Mouse (Mus musculus) skeletal muscle tissue, adult 2 months (tissue): ENCODE results near the gene Cnpy1.

Experiments
- DNase-seq: peaks from one replicate; pipeline ENCODE4 v3.0.0-alpha.2; 2012; ENCODE audit warnings: low read depth, low spot score

The Cnpy1 gene

DNA sequence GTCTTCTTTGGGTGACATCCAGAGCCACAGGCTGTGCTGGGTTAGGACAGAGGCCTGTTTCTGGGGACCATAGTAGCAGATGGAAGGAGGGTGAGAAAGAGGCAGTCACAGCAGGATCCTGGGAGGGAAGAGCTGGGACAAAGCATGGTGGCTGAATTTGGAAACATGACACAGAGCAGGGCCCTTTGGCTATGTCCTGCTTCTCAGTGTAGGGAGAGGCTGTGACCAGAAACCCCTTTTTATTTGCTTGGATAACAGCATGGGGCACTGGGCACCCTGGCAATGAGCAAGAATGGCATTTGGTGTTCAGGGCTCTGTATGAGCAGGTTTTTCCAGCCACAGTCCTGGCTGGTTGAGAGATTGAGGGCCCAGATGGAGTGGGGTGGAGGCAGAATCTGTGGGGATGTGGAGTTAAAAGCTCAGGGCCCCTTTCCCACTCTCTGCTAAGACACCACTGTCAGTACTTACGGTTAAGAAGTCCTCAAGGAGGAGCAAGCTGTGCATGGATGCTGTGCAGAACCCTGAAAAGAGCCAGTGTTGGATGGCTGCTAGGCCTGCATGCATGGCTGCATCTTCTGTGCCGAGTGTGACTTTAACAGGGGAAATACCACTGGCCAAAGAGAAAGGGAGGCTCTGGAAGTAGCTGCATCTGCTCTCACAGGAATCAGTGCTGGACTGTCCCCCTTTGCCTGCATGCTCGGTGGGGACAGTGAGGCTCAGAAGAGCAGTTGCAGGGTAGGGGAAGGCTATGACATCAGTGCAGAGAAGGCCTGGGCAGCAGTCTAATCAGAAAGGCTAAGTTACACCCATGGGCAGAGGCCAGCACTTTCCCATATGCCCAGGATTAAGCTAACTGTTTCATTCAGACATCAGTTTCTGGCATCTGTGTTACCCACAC is 54.2 kb downstream of the Cnpy1 start:
- no peak for DNase-seq

GRCm38 (mm10) chr5:28179237-28179790 is 66.3 kb downstream of the Cnpy1 start:
- DNase-seq: no peak

DNA sequence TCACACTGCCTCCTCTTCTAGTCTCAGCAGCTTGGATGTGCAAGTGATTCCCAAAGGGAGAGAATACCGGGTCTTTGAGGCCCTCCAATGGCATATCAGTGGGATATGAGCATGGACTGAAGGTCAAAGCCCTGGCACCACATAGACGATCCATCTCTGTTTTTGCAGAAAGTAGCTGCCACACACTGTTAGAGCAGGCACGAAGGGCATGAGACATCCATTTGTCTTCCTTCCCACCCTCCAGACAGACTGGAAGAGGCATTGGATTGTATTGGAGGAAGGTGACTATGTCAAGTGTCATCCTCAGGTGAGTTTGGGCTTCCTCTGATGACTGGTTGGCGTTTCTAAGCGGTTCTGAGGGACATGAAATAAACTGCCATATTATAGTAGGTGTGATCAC is 67.3 kb downstream of the Cnpy1 start:
- no peak for DNase-seq

DNA sequence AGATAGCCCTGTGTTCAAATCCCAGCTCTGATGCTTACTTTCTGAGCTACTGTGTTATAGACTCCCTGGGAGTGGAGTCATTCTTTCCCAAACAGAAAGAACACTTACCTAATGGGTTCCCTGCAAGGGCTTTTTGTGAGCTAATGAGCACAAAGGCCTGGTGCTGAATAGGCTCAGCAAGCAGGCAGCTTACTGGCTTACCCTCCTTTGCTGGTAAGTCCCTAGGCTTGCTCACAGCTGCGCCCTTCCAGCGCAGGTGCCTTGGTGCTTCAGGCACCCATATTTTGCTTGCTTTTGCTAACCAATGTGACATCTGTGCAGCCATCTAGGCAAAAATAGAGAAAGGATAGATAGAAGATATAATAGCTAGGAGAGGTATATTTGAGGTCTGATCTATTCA is 69.0 kb downstream of the Cnpy1 start:
- DNase-seq: no peak

DNA sequence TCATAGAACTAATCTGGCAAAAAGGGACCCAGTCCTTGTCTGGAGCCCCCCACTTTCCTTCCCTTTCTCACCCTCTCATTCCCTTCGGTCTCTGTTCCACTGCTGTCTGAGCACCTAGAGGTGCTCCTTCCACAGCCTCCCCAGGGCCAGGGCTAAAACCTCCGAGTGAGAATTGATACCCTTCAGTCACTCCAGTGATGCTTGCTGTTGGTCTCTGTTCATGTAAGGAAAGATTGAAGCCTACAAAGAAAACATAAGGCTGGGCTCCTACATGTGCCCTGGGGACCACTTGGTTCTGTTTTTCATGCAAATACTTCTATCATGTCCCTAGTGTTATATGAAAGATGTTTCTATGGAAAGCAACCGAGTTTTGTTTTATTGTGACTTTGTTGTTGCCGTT is 69.6 kb downstream of the Cnpy1 start:
- no peak for DNase-seq

DNA sequence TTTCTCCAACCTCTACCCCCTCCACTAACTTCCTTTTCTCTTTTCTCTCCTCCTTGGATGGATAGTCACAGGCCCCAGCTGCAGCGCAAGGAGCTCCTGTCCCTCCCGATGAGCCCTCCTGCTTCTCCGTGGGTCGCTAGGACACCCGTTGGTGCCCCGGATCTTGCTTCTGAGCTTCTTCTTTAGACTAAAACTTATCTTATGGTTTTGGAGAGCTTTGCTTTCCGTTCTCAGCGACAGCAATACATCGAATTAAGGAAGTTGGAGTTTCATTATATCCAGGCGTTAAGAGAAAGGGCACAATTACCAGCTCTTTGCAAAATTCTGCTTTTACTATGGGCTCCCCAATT is 70.1 kb downstream of the Cnpy1 start:
- no peak for DNase-seq

DNA sequence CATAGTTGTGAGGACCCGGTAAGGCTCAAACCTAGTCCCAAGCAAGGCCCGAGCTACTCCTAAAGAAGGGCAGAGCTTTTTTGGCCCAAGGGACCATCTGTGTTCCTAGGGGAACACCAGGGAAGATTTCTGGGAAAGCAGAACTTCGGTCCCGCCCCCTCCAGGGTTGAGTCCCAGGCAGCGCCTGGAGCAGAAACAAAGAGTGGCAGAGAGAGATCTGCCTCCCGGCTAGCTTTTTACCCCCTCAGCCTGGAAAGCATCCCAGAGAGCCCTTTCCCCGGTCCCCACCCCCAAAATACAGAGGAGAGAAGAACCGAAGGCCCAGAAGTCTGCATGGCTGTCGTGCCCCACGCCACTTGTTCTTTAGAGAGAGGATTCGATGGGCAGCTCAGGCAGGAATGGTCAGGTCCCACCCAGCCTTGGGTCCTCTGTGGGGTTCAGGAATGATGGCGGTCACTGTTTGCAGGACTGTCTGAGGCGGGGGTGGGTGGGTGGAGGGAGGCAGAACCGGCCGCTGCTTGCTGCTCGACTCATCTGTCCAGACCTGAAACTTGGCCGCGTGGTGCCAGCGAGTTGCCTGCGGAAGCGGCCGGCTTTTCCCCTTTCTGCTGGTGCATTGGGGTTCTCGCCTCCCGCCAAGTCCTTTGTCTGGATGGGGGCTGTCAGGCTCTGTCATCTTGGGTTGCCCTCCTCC is 70.6 kb downstream of the Cnpy1 start:
- no peak for DNase-seq

- DNase-seq: no peak
Observed at GRCm38 (mm10) chr5:28174086-28174485, 71.5 kb downstream of the Cnpy1 start.

DNA sequence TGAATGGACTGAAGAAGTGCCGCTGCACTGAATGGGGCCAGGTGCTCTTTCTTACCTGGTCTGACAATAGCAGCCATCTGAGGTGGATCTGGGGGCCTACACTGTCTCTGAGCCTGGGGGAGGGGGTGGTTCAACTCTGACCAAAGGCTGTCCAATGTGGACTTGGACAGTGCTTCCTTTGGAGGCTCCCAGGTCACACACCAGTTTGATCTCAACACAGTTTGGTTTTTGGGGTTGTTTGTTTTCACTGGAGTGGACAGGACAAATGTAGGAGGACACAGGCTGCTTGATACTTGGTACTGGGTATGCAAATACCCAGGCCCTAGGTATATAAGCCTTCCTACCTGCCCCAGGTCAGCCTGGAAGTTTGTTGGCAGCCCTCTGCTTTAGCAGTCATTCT is 71.9 kb downstream of the Cnpy1 start:
- DNase-seq: no peak

- no peak for DNase-seq
Observed at GRCm38 (mm10) chr5:28172921-28173670, 72.5 kb downstream of the Cnpy1 start.

DNA sequence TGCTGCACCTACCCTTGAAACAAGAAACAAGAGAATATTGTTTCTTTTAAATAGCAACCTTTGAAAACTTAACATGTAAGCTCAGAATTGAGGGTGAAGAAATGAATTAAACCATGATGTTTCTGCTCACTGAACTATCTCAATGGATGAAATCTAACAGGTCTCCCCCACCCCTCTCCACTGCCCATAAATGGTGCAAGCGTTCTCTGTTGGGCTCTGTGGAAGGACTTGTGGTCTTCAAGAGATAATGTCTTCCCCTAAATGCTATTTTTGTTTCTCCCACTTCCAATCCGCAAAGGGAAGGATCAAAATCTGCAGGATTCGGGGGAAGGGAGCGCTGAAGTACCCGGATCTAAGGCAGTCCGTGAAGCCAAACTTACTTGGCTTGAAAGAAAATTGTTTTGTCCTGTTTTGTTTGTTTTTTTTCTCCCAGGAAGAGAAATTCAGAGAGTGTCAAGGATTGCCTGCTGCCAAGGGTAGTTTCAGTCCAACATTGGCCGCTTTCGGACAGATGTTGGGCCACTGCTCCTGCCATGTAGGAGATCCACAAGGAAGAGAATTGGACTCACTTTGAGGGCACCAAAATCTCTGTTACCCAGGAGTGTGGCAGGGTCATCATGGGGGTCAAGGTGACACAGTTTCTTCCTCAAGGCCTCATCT is 73.2 kb downstream of the Cnpy1 start:
- no peak for DNase-seq

DNA sequence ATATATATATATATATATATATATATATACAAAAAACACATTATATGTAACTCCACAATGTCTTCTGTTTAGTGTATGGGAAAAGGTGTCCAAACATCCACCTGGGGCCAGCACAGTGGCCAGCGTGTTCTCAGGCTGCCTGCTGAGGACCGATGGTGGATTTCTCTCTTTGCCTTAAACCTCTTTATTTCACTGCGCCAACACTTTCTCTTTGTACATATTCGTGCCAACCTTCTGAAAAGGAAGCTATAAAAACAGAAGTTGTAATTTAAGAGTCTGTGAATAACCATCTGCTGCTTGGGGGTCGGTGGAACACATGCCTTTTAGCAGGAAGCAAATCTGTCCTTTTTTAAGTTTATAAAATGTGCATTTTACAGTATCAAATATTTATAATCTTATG is 73.9 kb downstream of the Cnpy1 start:
- no peak for DNase-seq

GRCm38 (mm10) chr5:28170892-28171291 is 74.7 kb downstream of the Cnpy1 start:
- DNase-seq: no peak

- no peak for DNase-seq
Observed at GRCm38 (mm10) chr5:28170081-28170480, 75.5 kb downstream of the Cnpy1 start.

DNA sequence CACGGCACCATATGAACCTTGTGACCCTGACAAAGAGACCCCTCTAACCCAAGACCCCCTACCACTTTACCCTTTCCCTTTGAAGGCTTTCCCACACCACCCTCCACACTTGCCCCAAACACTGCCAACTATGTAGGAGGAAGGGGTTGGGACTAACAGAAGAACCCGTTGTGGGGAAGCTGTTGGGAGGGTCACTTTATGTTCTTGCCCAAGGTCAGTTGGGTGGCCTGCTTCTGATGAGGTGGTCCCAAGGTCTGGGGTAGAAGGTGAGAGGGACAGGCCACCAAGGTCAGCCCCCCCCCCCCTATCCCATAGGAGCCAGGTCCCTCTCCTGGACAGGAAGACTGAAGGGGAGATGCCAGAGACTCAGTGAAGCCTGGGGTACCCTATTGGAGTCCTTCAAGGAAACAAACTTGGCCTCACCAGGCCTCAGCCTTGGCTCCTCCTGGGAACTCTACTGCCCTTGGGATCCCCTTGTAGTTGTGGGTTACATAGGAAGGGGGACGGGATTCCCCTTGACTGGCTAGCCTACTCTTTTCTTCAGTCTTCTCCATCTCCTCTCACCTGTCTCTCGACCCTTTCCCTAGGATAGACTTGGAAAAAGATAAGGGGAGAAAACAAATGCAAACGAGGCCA is 76.3 kb downstream of the Cnpy1 start:
- no peak for DNase-seq

DNA sequence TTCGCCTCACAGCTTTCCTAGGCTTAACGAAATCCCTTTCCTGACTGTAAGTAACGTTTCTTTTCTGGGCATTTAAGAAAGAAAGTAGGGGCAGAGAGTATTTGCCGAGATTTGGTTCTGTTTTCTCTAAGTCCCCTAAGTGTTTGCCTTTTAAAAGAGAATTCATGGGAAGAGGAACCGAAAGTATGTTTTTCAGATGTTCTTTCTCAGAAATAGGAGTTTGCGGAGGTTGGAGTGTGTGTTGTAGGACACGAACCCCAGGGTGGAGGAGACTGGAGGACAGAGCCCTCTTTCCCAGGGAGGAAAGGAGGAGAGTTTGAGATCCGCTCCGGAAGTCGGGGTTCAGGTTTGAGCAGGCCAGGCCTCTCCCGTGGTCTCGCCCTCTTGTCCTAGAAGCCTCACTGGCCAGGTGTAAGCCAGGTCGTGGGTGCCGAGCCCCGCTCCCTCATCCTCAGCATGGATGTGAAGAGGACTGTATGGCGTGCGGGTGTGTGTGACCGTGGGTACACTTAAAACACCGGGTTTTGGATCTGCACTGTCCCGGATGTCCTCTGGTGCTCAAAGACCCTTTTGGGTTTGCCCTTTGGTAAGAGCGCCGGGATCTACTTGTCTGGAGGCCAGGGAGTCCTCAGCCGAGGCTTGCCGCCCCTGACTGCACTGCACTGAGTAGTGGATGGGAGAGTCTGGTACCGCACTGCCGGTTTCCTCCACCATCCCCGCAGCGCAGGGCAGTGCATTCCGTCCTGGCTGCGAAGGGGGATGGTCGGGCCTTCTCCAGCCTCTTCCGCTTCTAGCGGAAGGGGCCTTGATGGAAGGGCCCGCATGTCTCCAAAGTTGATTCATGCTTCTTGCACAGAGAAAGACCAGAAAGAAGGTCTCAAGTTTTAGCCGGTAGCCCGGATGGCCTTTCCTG is 77.1 kb downstream of the Cnpy1 start:
- no peak for DNase-seq

DNA sequence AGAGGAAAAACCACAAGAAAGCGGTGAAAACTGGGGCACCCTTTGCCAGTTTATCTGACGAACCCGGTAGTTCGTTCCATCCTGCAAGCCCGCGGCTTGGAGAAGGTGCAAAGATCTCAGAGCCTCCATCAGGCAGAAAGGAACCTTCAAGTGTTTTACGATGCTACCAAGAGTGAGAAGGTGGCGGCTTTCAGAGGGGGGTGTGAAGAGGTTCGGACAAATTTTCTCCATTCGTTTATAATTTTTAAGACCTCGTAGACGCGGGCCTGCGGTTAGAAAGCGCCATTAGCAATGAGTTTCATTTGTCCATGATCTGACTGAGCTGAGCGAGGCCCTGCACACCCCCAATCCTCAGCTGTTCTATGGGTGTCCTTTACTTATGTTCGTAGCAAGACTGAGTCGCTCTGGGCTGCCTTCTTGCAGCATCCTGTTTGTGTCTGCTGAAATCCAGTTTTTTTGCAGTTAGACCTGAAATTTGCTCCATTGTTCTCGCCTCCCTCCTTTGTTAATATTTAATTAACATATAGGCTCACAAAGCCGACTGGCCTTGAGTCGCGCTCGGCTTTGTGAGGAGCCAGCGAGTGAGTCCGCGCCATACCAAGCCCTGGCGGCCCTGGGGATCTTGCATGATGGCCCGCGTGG is 77.9 kb downstream of the Cnpy1 start:
- no peak for DNase-seq

DNA sequence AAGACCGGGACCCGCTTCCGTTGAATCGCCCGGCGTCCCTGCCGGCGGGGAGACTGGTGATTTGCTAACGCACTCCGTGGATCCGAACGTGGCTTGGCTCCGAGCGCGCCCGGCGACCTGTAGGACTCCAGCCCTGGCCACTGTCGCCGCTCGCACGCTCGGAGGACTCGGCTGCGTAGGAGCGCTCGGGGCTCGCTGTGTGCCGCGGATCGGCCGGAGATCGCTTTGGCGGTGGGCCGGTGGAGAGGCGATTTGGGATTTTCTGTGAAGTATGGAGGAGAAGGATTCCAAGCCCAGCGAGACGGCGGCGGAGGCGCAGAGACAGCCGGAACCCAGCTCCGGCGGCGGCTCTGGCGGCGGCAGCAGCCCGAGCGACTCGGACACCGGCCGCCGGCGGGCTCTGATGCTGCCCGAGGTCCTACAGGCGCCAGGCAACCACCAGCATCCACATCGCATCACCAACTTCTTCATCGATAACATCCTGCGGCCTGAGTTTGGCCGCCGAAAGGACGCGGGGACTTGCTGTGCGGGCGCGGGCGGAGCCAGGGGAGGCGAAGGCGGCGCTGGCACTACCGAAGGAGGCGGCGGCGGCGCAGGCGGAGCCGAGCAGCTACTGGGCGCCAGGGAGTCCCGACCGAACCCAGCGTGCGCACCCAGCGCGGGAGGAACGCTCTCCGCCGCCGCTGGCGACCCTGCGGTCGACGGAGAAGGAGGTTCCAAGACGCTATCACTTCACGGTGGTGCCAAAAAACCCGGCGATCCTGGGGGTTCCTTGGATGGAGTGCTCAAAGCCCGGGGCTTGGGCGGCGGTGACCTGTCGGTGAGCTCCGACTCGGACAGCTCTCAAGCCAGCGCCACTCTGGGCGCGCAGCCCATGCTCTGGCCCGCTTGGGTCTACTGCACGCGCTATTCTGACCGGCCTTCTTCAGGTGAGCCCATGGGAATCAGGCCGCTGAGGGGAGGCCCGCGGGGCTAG is 79.1 kb downstream of the Cnpy1 start:
- DNase-seq: no peak
